Mouse (Mus musculus) lung, adult 2 months (tissue): ENCODE results near the gene Usp50.

Source experiments
- CTCF ChIP-seq: fragments of 200-500 bp; IDR thresholded peaks from 2 replicates; pipeline ENCODE4 v1.5.1; 2011; ENCODE audit warnings: mild to moderate bottlenecking, low read length, control low read depth; ENCODE audit not compliant: insufficient read depth
- POLR2A ChIP-seq: fragments of 200-500 bp; IDR thresholded peaks from 2 replicates; pipeline ENCODE4 v1.6.1; 2011; ENCODE audit warnings: low read depth, mild to moderate bottlenecking, control low read depth, low read length, borderline replicate concordance; ENCODE audit errors: extremely low read depth

GRCm38 (mm10) chr2:126817414-126817813 lies 34.1 kb upstream of the Usp50 start:
- no peak for TF ChIP-seq CTCF
- TF ChIP-seq POLR2A = no peak
